Mouse (Mus musculus) C2C12 (cell line): ENCODE results near the gene Il12rb1.

ENCODE experiments used
- CEBPB ChIP-seq: IDR thresholded peaks from one replicate; pipeline ENCODE4 v1.6.1; 2011; ENCODE audit warnings: low read depth, mild to moderate bottlenecking, control low read depth, moderate library complexity
- CTCF ChIP-seq: IDR thresholded peaks from one replicate; pipeline ENCODE4 v1.5.1; 2011; ENCODE audit not compliant: control insufficient read depth, insufficient read depth, insufficient read length
- FOSL1 ChIP-seq: IDR thresholded peaks from one replicate; pipeline ENCODE4 v1.8.0; 2011; ENCODE audit warnings: mild to moderate bottlenecking, low read length; ENCODE audit not compliant: poor library complexity, insufficient read depth, severe bottlenecking
- MAX ChIP-seq: IDR thresholded peaks from one replicate; pipeline ENCODE4 v1.6.1; 2011; ENCODE audit warnings: mild to moderate bottlenecking, control low read depth
- MYOD1 ChIP-seq: IDR thresholded peaks from one replicate; pipeline ENCODE4 v1.6.1; 2011; ENCODE audit warnings: low read depth; ENCODE audit not compliant: control insufficient read depth, insufficient read length
- MYOG ChIP-seq: IDR thresholded peaks from one replicate; pipeline ENCODE4 v1.6.1; 2011; ENCODE audit not compliant: control insufficient read depth, insufficient read length; ENCODE audit errors: extremely low read depth
- USF1 ChIP-seq: IDR thresholded peaks from one replicate; pipeline ENCODE4 v1.6.1; 2011; ENCODE audit warnings: low read depth, mild to moderate bottlenecking, control low read depth, moderate library complexity

- peak; percentile 69 for TF ChIP-seq MAX
- no peak for TF ChIP-seq CTCF
- no peak for TF ChIP-seq CEBPB
- TF ChIP-seq MYOD1 = no peak
- no peak for TF ChIP-seq FOSL1
- peak; percentile 47 for TF ChIP-seq USF1
- no peak for TF ChIP-seq MYOG
Measured at GRCm38 (mm10) chr8:70760775-70761406, 47.4 kb upstream of the Il12rb1 start, which contains the start of gene Mpv17l2.
